Mouse (Mus musculus) brain, embryonic 14.5 days (tissue): ENCODE results near the gene Ifi44.

ENCODE experiments used
- CTCF ChIP-seq: fragments of 200-500 bp; IDR thresholded peaks from 2 replicates; pipeline ENCODE4 v1.5.1; 2012; ENCODE audit warnings: inconsistent platforms, mild to moderate bottlenecking, moderate library complexity, borderline replicate concordance; ENCODE audit not compliant: insufficient read depth, insufficient read length; ENCODE audit errors: extremely low read depth
- POLR2A ChIP-seq: fragments of 200-500 bp; IDR thresholded peaks from 2 replicates; pipeline ENCODE4 v1.6.1; 2012; ENCODE audit warnings: mild to moderate bottlenecking, inconsistent platforms, borderline replicate concordance; ENCODE audit not compliant: poor library complexity, insufficient read depth, insufficient read length, severe bottlenecking; ENCODE audit errors: extremely low read depth

DNA sequence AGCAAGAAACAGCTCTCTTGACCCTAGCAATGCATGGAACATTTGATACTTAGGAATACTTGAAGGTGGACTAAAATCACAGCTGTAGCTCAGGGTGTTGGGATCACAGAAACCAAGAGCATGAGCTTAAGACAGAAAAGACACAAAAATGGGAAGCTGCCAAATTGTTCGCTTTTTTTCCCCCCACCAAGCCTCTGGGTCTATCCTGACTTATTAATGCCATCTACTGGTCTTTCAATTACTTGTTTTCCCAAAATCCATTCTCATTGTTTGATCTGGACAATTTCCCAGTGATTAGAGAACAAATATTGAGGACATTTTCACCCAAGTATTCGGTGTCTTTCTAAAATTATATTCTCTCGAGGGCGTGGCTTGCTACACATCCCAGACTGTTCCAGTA is 42.4 kb downstream of the Ifi44 start:
- no peak for TF ChIP-seq POLR2A
- no peak for TF ChIP-seq CTCF
